Mouse (Mus musculus) erythroid progenitor cell, adult 5-6 weeks (primary cell): ENCODE data around the gene Olfr1185-ps1. TPM values are rescaled to one million over a fixed set of nuclear protein-coding genes. Genes with fewer than 3 reads are reported as not detected.
"Not testable (repeated sequence)": the region's sequence is repeated elsewhere in the genome, so short reads cannot be mapped to it uniquely, and the experiment has no call there.

Experiments
- ATAC-seq: replicated peaks from 2 replicates; pipeline ENCODE4 v1.8.0; 2016; ENCODE audit warnings: moderate number of reproducible peaks, mild to moderate bottlenecking, moderate TSS enrichment, inconsistent platforms; ENCODE audit not compliant: poor library complexity, low FRiP score, severe bottlenecking
- total RNA-seq, 2 experiments: library from RNA; stranded (forward) in 1 of 2; stranded (reverse) in 1 of 2; fragments of 150-400 nt in 1 of 2; fragments of 186-747, 209-891 nt in 1 of 2; gene quantifications; 2 replicates each; pipeline versions ENCODE4 v1.2.3 to v1.2.4; 2015 to 2017; ENCODE audit warnings: low replicate concordance in 2 of 2

The Olfr1185-ps1 gene
- total RNA-seq (2015; ENCODE audit: low replicate concordance), result not detected in 2 replicates
- total RNA-seq (2017; ENCODE audit: low replicate concordance), result not detected in 2 replicates

DNA sequence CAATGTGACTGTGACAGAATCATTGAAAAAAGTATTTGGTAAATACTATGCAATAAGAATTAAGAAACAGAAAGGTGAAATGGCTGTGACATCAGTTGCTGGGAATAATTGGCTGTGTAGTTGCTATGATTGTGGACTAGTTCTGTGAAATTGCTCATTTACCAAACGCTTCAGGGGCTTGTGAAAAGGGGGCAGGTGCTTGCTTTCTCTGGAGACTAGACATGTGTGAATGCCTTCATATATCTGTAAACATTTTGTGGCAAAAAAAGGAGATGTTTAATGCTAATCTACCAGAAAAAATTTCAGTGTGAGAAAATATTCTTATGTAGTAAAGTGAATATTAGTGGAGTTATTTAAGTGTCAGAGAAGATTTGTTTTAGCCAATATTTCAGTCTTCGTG, at the start of gene Olfr1185-ps1:
TSS of gene Olfr1185-ps1 (plus strand) at position 301 of the 400 bp plus-strand sequence.
- ATAC-seq, result no peak

DNA sequence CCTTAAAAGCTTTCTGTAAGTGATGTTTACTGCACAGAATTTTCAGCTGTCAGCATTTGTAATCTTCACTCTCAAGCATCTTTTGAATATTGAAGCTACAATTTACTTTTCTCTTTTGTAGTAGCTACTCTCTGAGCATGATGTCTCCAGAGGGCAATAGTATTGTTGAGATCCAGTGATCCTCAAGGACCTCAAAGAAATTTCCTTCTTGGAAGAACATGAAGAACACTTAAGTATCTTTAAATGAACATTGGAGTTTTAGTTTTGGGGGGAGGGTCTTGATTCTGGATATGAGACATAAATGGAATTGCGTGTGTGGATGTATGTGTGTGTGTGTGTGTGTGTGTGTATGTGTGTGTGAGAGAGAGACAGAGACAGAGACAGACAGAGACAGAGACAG, 44.1 kb upstream of the Olfr1185-ps1 start, which contains the start of gene Gm13757:
TSS of gene Gm13757 (minus strand) at position 101 of the 400 bp plus-strand sequence.
- no peak for ATAC-seq

- not testable (repeated sequence) for ATAC-seq
Measured at GRCm38 (mm10) chr2:88454567-88454966, 38.6 kb upstream of the Olfr1185-ps1 start, which contains the start of gene Olfr1183. Gene Olfr1183 (plus strand): TSS chr2:88454867.

GRCm38 (mm10) chr2:88483298-88483697, 9.8 kb upstream of the Olfr1185-ps1 start, which contains the start of gene Olfr1184:
Gene Olfr1184 (plus strand): TSS chr2:88483598.
- ATAC-seq, result no peak

- ATAC-seq, result no peak
Measured at GRCm38 (mm10) chr2:88518251-88518650, 25.1 kb downstream of the Olfr1185-ps1 start, which contains the start of gene Olfr1186. Gene Olfr1186 (plus strand): TSS chr2:88518551.

DNA sequence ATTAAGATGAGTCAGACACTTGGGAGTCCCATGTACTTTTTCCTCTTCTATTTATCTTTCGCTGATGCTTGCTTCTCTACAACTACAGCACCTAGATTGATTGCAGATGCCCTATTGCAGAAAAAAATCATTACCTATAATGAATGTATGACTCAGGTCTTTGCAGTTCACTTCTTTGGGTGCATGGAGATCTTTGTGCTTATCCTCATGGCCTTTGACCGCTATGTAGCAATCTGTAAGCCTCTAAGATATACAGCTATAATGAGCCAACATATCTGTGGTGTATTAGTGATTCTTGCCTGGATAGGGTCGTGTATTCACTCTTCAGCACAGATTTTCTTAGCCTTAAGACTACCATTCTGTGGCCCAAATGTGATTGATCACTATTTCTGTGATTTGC, 32.6 kb downstream of the Olfr1185-ps1 start:
- no peak for ATAC-seq

Other genes starting within 250 kb of the Olfr1185-ps1 start
- gene Olfr1173, start 213.4 kb upstream of the Olfr1185-ps1 start, total RNA-seq (2015; ENCODE audit: low replicate concordance), result not detected in 2 replicates
- not detected in 2 replicates for gene Olfr1173, start 213.4 kb upstream of the Olfr1185-ps1 start, total RNA-seq (2017; ENCODE audit: low replicate concordance)
- gene Olfr1174-ps, start 178.2 kb upstream of the Olfr1185-ps1 start, total RNA-seq (2015; ENCODE audit: low replicate concordance), result not detected in 2 replicates
- gene Olfr1174-ps, start 178.2 kb upstream of the Olfr1185-ps1 start, total RNA-seq (2017; ENCODE audit: low replicate concordance), result not detected in 2 replicates
- not detected in 2 replicates for gene Olfr1175-ps, start 166.1 kb upstream of the Olfr1185-ps1 start, total RNA-seq (2015; ENCODE audit: low replicate concordance)
- gene Olfr1175-ps, start 166.1 kb upstream of the Olfr1185-ps1 start, total RNA-seq (2017; ENCODE audit: low replicate concordance), result not detected in 2 replicates
- not detected in 2 replicates for gene Olfr1176, start 156.6 kb upstream of the Olfr1185-ps1 start, total RNA-seq (2015; ENCODE audit: low replicate concordance)
- not detected in 2 replicates for gene Olfr1176, start 156.6 kb upstream of the Olfr1185-ps1 start, total RNA-seq (2017; ENCODE audit: low replicate concordance)
- gene Olfr1177-ps, start 146.8 kb upstream of the Olfr1185-ps1 start, total RNA-seq (2015; ENCODE audit: low replicate concordance), result not detected in 2 replicates
- not detected in 2 replicates for gene Olfr1177-ps, start 146.8 kb upstream of the Olfr1185-ps1 start, total RNA-seq (2017; ENCODE audit: low replicate concordance)
- not detected in 2 replicates for gene Olfr1178, start 106.3 kb upstream of the Olfr1185-ps1 start, total RNA-seq (2015; ENCODE audit: low replicate concordance)
- gene Olfr1178, start 106.3 kb upstream of the Olfr1185-ps1 start, total RNA-seq (2017; ENCODE audit: low replicate concordance), result not detected in 2 replicates
- gene Olfr1179, start 86.9 kb upstream of the Olfr1185-ps1 start, total RNA-seq (2015; ENCODE audit: low replicate concordance), result not detected in 2 replicates
- gene Olfr1179, start 86.9 kb upstream of the Olfr1185-ps1 start, total RNA-seq (2017; ENCODE audit: low replicate concordance), result not detected in 2 replicates
- gene Olfr1180, start 74.2 kb upstream of the Olfr1185-ps1 start, total RNA-seq (2015; ENCODE audit: low replicate concordance), result not detected in 2 replicates
- not detected in 2 replicates for gene Olfr1180, start 74.2 kb upstream of the Olfr1185-ps1 start, total RNA-seq (2017; ENCODE audit: low replicate concordance)
- gene Olfr1181, start 67.1 kb upstream of the Olfr1185-ps1 start, total RNA-seq (2015; ENCODE audit: low replicate concordance), result not detected in 2 replicates
- gene Olfr1181, start 67.1 kb upstream of the Olfr1185-ps1 start, total RNA-seq (2017; ENCODE audit: low replicate concordance), result not detected in 2 replicates
- not detected in 2 replicates for gene Gm13757, start 44.2 kb upstream of the Olfr1185-ps1 start, total RNA-seq (2015; ENCODE audit: low replicate concordance)
- not detected in 2 replicates for gene Gm13757, start 44.2 kb upstream of the Olfr1185-ps1 start, total RNA-seq (2017; ENCODE audit: low replicate concordance)
- not detected in 2 replicates for gene Olfr1183, start 38.5 kb upstream of the Olfr1185-ps1 start, total RNA-seq (2015; ENCODE audit: low replicate concordance)
- gene Olfr1183, start 38.5 kb upstream of the Olfr1185-ps1 start, total RNA-seq (2017; ENCODE audit: low replicate concordance), result not detected in 2 replicates
- not detected in 2 replicates for gene Olfr1184, start 9.7 kb upstream of the Olfr1185-ps1 start, total RNA-seq (2015; ENCODE audit: low replicate concordance)
- gene Olfr1184, start 9.7 kb upstream of the Olfr1185-ps1 start, total RNA-seq (2017; ENCODE audit: low replicate concordance), result not detected in 2 replicates
- not detected in 2 replicates for gene Olfr1186, start 25.2 kb downstream of the Olfr1185-ps1 start, total RNA-seq (2015; ENCODE audit: low replicate concordance)
- not detected in 2 replicates for gene Olfr1186, start 25.2 kb downstream of the Olfr1185-ps1 start, total RNA-seq (2017; ENCODE audit: low replicate concordance)
- gene Olfr1188, start 63.6 kb downstream of the Olfr1185-ps1 start, total RNA-seq (2015; ENCODE audit: low replicate concordance), result not detected in 2 replicates
- not detected in 2 replicates for gene Olfr1188, start 63.6 kb downstream of the Olfr1185-ps1 start, total RNA-seq (2017; ENCODE audit: low replicate concordance)
- not detected in 2 replicates for gene Olfr1189, start 93.1 kb downstream of the Olfr1185-ps1 start, total RNA-seq (2015; ENCODE audit: low replicate concordance)
- gene Olfr1189, start 93.1 kb downstream of the Olfr1185-ps1 start, total RNA-seq (2017; ENCODE audit: low replicate concordance), result not detected in 2 replicates
- not detected in 2 replicates for gene Olfr1191-ps1, start 147.2 kb downstream of the Olfr1185-ps1 start, total RNA-seq (2015; ENCODE audit: low replicate concordance)
- gene Olfr1191-ps1, start 147.2 kb downstream of the Olfr1185-ps1 start, total RNA-seq (2017; ENCODE audit: low replicate concordance), result not detected in 2 replicates
- gene Olfr1192-ps1, start 155.2 kb downstream of the Olfr1185-ps1 start, total RNA-seq (2015; ENCODE audit: low replicate concordance), result not detected in 2 replicates
- gene Olfr1192-ps1, start 155.2 kb downstream of the Olfr1185-ps1 start, total RNA-seq (2017; ENCODE audit: low replicate concordance), result not detected in 2 replicates
- gene Olfr1193, start 182.3 kb downstream of the Olfr1185-ps1 start, total RNA-seq (2015; ENCODE audit: low replicate concordance), result not detected in 2 replicates
- gene Olfr1193, start 182.3 kb downstream of the Olfr1185-ps1 start, total RNA-seq (2017; ENCODE audit: low replicate concordance), result not detected in 2 replicates
- not detected in 2 replicates for gene Olfr1195, start 195.9 kb downstream of the Olfr1185-ps1 start, total RNA-seq (2015; ENCODE audit: low replicate concordance)
- gene Olfr1195, start 195.9 kb downstream of the Olfr1185-ps1 start, total RNA-seq (2017; ENCODE audit: low replicate concordance), result not detected in 2 replicates
- not detected in 2 replicates for gene Olfr1196, start 211.3 kb downstream of the Olfr1185-ps1 start, total RNA-seq (2015; ENCODE audit: low replicate concordance)
- not detected in 2 replicates for gene Olfr1196, start 211.3 kb downstream of the Olfr1185-ps1 start, total RNA-seq (2017; ENCODE audit: low replicate concordance)
- gene Olfr1197, start 239.0 kb downstream of the Olfr1185-ps1 start, total RNA-seq (2015; ENCODE audit: low replicate concordance), result not detected in 2 replicates
- gene Olfr1197, start 239.0 kb downstream of the Olfr1185-ps1 start, total RNA-seq (2017; ENCODE audit: low replicate concordance), result not detected in 2 replicates